Mouse (Mus musculus) kidney, adult 11 months (tissue): ENCODE data around the gene Gm3149.
"Not testable (repeated sequence)": the region's sequence is repeated elsewhere in the genome, so short reads cannot be mapped to it uniquely, and the experiment has no call there.

Source experiments
- DNase-seq: peaks from one replicate; pipeline ENCODE4 v3.0.0; 2022

Gm3149 gene

GRCm38 (mm10) chr14:4316983-4317382, at the start of gene Gm3149:
Gene Gm3149, plus strand, starts transcription at chr14:4317283.
- not testable (repeated sequence) for DNase-seq

DNA sequence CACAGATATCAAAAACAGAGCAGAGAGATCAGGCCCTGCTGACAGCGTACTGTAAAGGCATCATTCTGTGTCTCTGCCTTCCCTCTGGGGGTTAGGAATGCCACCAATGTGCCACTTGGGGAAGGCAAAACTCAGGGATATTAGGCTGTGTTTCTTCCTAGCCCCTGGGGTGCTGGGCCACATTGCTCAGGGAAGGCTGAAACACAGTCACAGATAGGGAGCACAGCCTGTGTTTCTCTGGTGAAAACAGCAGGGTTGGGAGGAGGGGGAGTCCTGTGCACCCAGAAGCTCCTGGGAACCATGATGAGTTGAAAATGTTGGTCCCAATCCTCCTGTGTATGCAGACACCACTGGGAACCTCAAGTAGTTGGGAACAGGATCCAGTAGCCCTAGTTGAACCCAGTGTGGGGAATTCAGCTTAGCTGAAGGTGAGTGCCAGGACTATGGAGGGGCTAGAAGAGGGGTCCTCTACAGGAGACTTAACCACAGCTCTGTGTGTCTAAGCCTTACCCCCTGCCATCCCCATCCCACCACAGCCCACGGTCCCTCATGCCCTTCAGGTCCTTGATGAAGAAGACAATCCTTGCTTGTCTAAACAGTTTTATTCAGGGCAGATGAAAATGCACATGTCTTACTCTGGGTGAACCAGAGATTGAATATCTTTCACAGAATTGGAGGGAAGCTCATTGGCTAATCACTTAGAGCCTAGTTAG, 47.7 kb upstream of the Gm3149 start:
- not testable (repeated sequence) for DNase-seq

GRCm38 (mm10) chr14:4279828-4280227, 37.3 kb upstream of the Gm3149 start:
- DNase-seq: not testable (repeated sequence)

DNA sequence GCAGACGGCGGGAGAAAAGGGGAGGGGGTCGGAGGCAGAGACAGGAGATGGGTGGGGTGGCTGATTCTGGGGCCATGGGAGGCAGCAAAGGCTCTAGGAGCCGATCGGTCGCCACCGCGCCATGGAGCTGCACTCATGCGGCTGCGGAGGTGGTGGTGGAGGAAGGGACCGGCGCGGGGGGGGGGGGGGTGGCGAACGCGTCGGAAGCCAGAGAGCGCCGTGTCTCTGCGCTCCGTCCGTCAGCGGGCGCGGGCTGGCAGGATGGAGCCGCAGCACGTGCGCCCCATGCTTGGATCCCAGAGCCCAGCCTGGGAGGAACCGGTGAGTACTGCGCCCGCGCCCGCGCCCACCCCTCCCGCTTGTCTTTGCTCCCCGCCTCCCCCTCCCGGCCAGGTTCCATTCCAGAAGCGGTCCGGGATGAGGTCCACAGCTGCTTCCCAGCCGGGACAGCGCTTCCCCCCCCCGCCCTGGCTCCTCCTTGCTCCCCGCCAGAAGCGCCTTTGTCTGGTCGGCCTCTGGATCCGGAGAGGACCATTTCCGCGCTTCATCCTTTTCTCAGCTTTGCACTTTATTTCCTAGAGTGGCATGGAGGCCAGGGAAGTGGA, 17.5 kb downstream of the Gm3149 start, which contains the start of gene 2610042L04Rik:
TSS of gene 2610042L04Rik (plus strand) at position 288 of the 605 bp plus-strand sequence.
- not testable (repeated sequence) for DNase-seq

DNA sequence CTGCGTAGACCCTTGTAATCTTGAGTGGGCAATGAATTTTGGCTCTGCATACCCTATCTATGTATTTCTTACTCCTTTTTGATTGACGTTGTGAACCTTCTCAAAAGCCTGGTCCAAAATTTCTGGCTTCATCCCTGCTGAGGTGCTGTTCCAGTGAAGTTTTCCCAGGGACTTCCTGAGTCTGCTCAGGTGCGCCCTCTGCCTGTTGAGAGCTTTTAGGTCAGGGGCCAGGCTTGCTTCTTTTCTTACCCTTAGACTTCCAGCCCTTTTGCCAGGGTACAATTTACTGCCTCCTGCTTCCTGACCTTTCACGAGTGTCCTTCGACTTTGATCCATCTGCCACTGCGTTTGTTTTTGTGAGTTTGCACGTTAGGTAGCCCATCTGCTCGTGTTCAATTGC, 18.4 kb downstream of the Gm3149 start:
- not testable (repeated sequence) for DNase-seq

GRCm38 (mm10) chr14:4368991-4369390, 51.9 kb downstream of the Gm3149 start:
- DNase-seq: not testable (repeated sequence)

GRCm38 (mm10) chr14:4369691-4370090, 52.6 kb downstream of the Gm3149 start:
- DNase-seq: not testable (repeated sequence)
